Mouse (Mus musculus) hindbrain, postnatal 0 days (tissue): ENCODE measurements around the gene Kcnn3. TPM values are rescaled to one million over a fixed set of nuclear protein-coding genes. Genes with fewer than 3 reads are reported as not detected.

Source experiments
- ATAC-seq: fragments of 200-750 bp; cut with Nextera tagmentation; 2 replicates; pipeline ENCODE4 v1.8.0; 2017; ENCODE audit warnings: mild to moderate bottlenecking, moderate TSS enrichment, moderate library complexity
- DNase-seq: peaks from one replicate; pipeline ENCODE4 v3.0.0-alpha.2; 2015; ENCODE audit warnings: low spot score
- H3K27ac ChIP-seq: fragments of 300-500 bp; sonication (generic); 2 replicates; pipeline ENCODE4 v1.5.1; 2014; ENCODE audit warnings: mild to moderate bottlenecking
- H3K27me3 ChIP-seq: fragments of 300-500 bp; sonication (generic); 2 replicates; pipeline ENCODE4 v1.6.1; 2014; ENCODE audit warnings: low read length, mixed read lengths; ENCODE audit not compliant: insufficient read depth
- H3K36me3 ChIP-seq: fragments of 300-500 bp; sonication (generic); 2 replicates; pipeline ENCODE4 v1.6.1; 2014; ENCODE audit warnings: low read length, mixed read lengths; ENCODE audit not compliant: insufficient read depth
- H3K4me1 ChIP-seq: fragments of 300-500 bp; sonication (generic); 2 replicates; pipeline ENCODE4 v1.6.1; 2014; ENCODE audit warnings: antibody characterized with exemption, low read length, mixed read lengths; ENCODE audit not compliant: insufficient read depth
- H3K4me2 ChIP-seq: fragments of 300-500 bp; sonication (generic); 2 replicates; pipeline ENCODE4 v1.6.1; 2014; ENCODE audit warnings: low read depth, mild to moderate bottlenecking, low read length, moderate library complexity, mixed read lengths
- H3K4me3 ChIP-seq: fragments of 300-500 bp; sonication (generic); 2 replicates; pipeline ENCODE4 v1.5.1; 2014; ENCODE audit warnings: low read length
- H3K9ac ChIP-seq: fragments of 300-500 bp; sonication (generic); replicated peaks from 2 replicates; pipeline ENCODE4 v1.6.1; 2014; ENCODE audit warnings: mild to moderate bottlenecking, low read length, moderate library complexity, mixed read lengths
- H3K9me3 ChIP-seq: fragments of 300-500 bp; sonication (generic); 2 replicates; pipeline ENCODE4 v1.6.1; 2016; ENCODE audit warnings: low read length, mixed read lengths
- CTCF ChIP-seq: IDR thresholded peaks from 2 replicates; pipeline ENCODE4 v1.5.1; 2016; ENCODE audit warnings: antibody characterized with exemption, control low read depth, low read depth
- WGBS: fragments of 180-500 bp; shearing (Covaris S2); extraction: QIAGEN DNeasy Blood & Tissue Kit; methylation state at CpG from one replicate; pipeline ENCODE4 v1.1.7; 2014; 5-methylcytosine and 5-hydroxymethylcytosine counted together
- polyA plus RNA-seq: library from polyadenylated mRNA; unstranded; fragments of >200 nt; fragmentation: Nextera tagmentation; extraction: Ambion mirVana; gene quantifications from 2 replicates; pipeline ENCODE4 v1.2.1, GENCODE M21; 2015
- total RNA-seq: library from RNA; depleted of rRNA; stranded (reverse); fragments of >200 nt; gene quantifications from 2 replicates; pipeline ENCODE4 v1.2.3, GENCODE M21; 2014

Kcnn3 gene
- total and polyA plus RNA-seq, 2 experiments from 2014 or later, result 7.4 to 27.3 TPM

- H3K4me2 ChIP-seq, result no peak overlapping the region
- TF ChIP-seq CTCF, result no peak
- H3K27ac ChIP-seq, result no peak overlapping the region; the same call in 1 of the 2 replicates
- H3K4me1 ChIP-seq, result peaks cover 17% of the 10 kb centered on the region
- H3K9me3 ChIP-seq, result no peaks in the 10 kb centered on the region
- 48% methylated on average over 8 of the region's 8 CpGs for WGBS
- H3K36me3 ChIP-seq, result no peaks in the 10 kb centered on the region
- no peaks in the 10 kb centered on the region for H3K27me3 ChIP-seq
- H3K9ac ChIP-seq, result no peak overlapping the region
- DNase-seq (no peak), ATAC-seq (no peak)
- H3K4me3 ChIP-seq, result no peak overlapping the region
Observed at GRCm38 (mm10) chr3:89643391-89643790, 123.4 kb downstream of the Kcnn3 start.

- H3K27me3 ChIP-seq, result no peaks in the 10 kb centered on the region
- H3K27ac ChIP-seq, result peak overlapping the region; percentile 82
- ATAC-seq (peak; percentile 68), DNase-seq (peak; percentile 85)
- TF ChIP-seq CTCF, result no peak
- no peak overlapping the region for H3K4me3 ChIP-seq
- WGBS, result 17% methylated on average over 5 of the region's 5 CpGs
- H3K4me2 ChIP-seq, result no peak overlapping the region
- peaks cover 31% of the 10 kb centered on the region for H3K4me1 ChIP-seq
- H3K9me3 ChIP-seq, result no peaks in the 10 kb centered on the region
- no peak overlapping the region for H3K9ac ChIP-seq
- no peaks in the 10 kb centered on the region for H3K36me3 ChIP-seq
Observed at GRCm38 (mm10) chr3:89646813-89647255, 126.9 kb downstream of the Kcnn3 start.

- peaks cover 35% of the 10 kb centered on the region for H3K4me1 ChIP-seq
- 21% methylated on average over 6 of the region's 6 CpGs for WGBS
- H3K4me3 ChIP-seq, result no peak overlapping the region
Observed at GRCm38 (mm10) chr3:89647268-89647874, 127.4 kb downstream of the Kcnn3 start.

GRCm38 (mm10) chr3:89649890-89650289 lies 129.9 kb downstream of the Kcnn3 start:
- Histone ChIP-seq H3K4me1 (peaks cover 41% of the 10 kb centered on the region), H3K4me3 (no peak overlapping the region), H3K36me3 (no peaks in the 10 kb centered on the region), H3K4me2 (no peak overlapping the region), H3K27ac (0 out of 2 replicates have a peak overlapping the region, but pooled peaks have one; percentile 54), H3K9ac (no peak overlapping the region), H3K27me3 (no peaks in the 10 kb centered on the region), H3K9me3 (no peaks in the 10 kb centered on the region)
- DNase-seq (peak; percentile 56), ATAC-seq (no peak)
- TF ChIP-seq CTCF, result no peak
- 57% methylated on average over 7 of the region's 7 CpGs for WGBS

More at GRCm38 (mm10) chr3:89647268-89647874, 127.4 kb downstream of the Kcnn3 start:
- Histone ChIP-seq H3K9me3 (no peaks in the 10 kb centered on the region), H3K9ac (no peak overlapping the region), H3K27ac (peak overlapping the region; percentile 82), H3K27me3 (no peaks in the 10 kb centered on the region), H3K4me2 (no peak overlapping the region), H3K36me3 (no peaks in the 10 kb centered on the region)
- ATAC-seq (peak; percentile 36; the same call in 1 of the 2 replicates), DNase-seq (peak; percentile 55)
- TF ChIP-seq CTCF, result no peak

DNA sequence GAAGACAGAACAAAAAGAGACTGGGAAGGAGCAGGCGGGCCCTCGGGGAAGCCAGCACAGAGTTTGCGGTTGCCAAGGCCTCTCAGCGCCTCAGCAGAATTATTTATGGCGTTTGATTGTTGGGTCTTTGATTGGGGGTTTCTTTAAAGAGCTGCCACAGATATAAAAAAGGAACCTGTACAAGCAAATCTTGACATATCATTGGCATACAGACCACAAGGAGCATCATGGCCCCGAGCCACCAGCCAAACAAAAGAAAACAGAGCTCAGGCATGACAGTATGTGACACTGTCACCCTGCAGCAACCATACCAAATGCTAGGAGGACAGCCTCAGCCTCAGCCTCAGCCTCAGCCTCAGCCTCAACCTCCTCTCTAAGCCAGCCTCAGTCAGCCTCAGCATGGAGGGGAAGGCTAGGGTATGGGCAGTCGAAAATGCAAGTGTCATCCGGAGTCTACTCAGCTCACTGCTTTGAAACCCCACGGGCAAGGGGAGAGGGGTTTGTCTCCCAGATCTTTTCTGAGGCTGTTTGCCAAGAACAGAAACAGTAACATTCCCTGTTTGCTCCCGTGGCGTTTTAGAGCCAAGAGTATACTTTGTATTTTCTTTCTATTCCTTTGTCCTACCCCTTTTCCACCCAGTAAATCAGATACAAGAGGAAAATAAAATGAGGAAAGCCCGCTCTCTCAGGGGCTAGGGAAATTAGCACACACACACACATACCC lies 133.4 kb downstream of the Kcnn3 start:
- peak; percentile 67 for DNase-seq

DNA sequence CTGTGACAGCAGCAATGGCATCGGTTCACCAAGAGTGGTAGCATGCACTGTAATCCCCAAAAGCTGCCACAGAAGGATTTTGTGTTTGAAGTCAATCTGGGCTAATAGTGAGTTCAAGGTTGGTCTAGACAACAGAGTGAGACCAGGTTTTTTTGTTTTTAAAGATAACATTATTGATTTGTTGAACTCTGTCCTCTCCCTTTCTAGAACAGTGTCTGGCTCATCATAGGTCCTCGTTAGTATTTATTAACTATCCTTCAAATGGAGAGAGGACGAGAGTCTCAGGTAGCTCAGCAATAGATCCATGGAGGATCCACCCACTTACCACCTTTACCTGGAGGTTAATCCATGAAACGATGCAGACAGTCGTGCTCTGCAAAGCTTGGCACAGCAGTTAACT lies 137.1 kb downstream of the Kcnn3 start:
- ATAC-seq (no peak), DNase-seq (no peak)
- TF ChIP-seq CTCF, result no peak
- Histone ChIP-seq H3K9ac (no peak overlapping the region), H3K36me3 (peaks cover 3% of the 10 kb centered on the region; the same call in 1 of the 2 replicates), H3K9me3 (no peaks in the 10 kb centered on the region), H3K27ac (no peak overlapping the region), H3K27me3 (no peaks in the 10 kb centered on the region), H3K4me3 (no peak overlapping the region), H3K4me1 (peaks cover 20% of the 10 kb centered on the region), H3K4me2 (no peak overlapping the region)
- 88% methylated on average over 5 of the region's 5 CpGs for WGBS

More for the DNA sequence above, 133.4 kb downstream of the Kcnn3 start:
- H3K27me3 ChIP-seq, result no peaks in the 10 kb centered on the region
- H3K9me3 ChIP-seq, result no peaks in the 10 kb centered on the region
- H3K9ac ChIP-seq, result no peak overlapping the region
- H3K36me3 ChIP-seq, result 0 out of 2 replicates have a peak, but pooled peaks cover 3% of the 10 kb centered on the region
- 0 out of 2 replicates have a peak, but pooled peaks cover 27% of the 10 kb centered on the region for H3K4me1 ChIP-seq
- peak; percentile 76 for ATAC-seq
- no peak for TF ChIP-seq CTCF
- H3K4me2 ChIP-seq, result no peak overlapping the region
- WGBS, result 32% methylated on average over 12 of the region's 12 CpGs
- H3K4me3 ChIP-seq, result no peak overlapping the region
- peak overlapping the region; percentile 59 for H3K27ac ChIP-seq
